Mouse (Mus musculus): Measurements from ENCODE around the gene Nhsl2.
A peak's percentile ranks its signal among the peaks of the same experiment; 100 is the strongest.

The Nhsl2 gene

DNA sequence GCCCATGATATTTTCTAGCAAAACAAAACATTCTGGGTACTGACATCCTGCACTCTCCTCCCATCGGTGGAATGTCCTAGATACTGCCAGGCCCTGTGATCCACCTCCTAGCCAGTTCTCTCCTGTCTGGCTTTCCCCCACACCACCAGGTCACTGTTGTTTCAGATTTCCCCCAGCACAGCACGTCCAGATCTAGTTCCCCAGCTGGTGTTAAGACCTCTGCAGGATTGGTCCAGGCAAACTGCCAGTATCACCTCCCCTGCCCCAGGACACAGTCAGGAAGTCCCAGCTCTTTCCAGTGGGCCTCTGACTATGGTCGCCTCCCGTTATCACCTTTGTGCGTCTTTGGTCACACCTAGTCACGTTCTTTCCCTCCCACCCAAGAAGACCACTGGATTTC is 134.5 kb downstream of the Nhsl2 start:
- DNase-seq (ENCODE audit: low spot score) = no peak

DNA sequence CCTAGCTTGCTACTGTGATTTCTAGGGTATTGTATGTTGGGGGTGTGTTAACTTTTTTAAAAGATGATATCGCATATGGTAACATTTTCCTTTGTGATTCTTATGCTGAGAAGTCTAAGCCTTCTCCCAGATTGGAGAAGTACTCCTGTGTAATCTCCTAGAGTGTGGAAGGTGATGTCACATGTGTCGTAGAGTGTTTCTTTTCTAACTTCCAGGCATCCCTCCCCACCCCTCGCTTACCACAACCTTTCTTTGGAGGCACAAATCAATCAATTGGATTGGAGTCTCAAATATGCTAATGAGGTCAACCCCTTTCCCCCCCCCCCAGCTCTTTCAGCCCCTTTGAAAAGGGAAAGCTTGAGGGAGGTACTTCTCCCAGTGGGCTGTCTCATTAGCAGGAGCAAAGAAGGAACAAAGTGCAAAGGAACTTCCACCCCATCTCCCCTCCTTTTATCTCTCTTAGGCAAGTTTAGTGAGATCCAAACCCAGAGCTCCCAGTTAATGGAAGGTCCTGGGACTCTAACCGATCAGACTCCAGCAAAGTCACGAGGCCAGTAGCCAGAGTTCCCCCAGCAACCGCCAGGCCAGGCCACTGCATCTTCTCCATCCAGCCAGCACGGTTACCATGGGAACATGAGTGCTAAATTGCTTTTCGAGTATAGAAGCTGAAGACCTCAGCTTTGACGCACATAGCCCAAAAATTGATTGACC is 137.6 kb downstream of the Nhsl2 start:
- no peak for DNase-seq (ENCODE audit: low spot score)

DNA sequence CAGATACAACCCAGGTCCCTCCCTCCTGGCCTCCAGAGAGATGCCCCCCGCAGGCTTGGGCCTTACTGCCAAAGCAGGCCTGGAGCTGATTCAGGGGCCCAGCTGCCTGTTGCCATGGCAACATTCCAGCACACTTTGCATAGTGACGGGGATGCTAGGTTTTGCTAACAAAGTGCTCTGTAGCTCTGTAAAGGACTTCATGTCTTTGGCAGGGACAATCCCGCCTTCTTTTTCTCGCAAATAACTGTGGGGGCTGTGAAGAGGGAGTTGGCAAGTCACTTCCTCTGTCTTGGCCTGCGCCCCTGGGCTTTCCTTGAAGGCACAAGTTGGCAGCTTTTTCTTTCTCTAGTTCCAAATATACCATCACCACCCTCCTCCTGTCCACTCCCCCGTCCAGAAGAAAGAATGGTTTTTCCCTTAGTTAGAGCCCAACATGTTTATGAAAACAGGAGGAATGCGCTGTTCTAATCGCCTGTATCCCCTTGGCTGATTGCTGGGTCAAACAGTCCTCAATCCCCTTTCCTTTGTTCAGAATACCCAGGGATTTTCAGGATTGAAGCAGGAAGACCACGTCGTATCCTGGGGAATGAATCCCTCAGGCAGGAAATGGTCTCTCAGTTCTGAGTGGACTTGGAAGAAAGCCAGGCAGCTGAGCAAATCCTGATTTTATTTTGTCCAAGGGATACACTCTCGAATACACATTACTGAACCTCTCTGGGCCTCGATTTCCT is 144.8 kb downstream of the Nhsl2 start:
- peak; percentile 37 for DNase-seq (ENCODE audit: low spot score)

GRCm38 (mm10) chrX:101996726-101997125 is 147.5 kb downstream of the Nhsl2 start:
- DNase-seq (ENCODE audit: low spot score) = no peak

- no peak for DNase-seq (ENCODE audit: low spot score)
Measured at GRCm38 (mm10) chrX:102003632-102004315, 154.6 kb downstream of the Nhsl2 start.

DNA sequence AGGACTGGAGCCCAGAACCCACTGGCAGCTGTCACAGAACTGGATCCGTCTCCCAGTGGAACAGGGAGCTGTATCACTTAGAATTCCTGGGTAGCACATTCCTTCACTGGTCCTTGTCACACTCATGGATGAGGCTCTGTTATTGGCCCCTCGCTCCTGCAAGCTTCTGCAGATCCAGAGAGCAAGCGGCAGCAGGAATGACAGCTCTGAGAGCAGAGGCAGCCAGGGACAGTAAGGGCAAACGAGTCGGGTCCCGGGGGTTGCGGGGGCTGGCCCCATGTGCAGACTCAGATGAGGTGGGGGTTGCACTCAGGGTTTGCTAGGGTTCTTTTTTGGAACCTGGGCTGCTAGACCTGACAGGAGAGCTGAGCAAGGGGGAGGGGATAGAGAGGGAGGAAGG is 155.2 kb downstream of the Nhsl2 start:
- DNase-seq (ENCODE audit: low spot score) = no peak

GRCm38 (mm10) chrX:102005141-102005641 is 156.0 kb downstream of the Nhsl2 start:
- DNase-seq (ENCODE audit: low spot score) = no peak

- no peak for DNase-seq (ENCODE audit: low spot score)
Measured at GRCm38 (mm10) chrX:102007935-102008334, 158.8 kb downstream of the Nhsl2 start.

- no peak for DNase-seq (ENCODE audit: low spot score)
Measured at GRCm38 (mm10) chrX:102017213-102017923, 168.2 kb downstream of the Nhsl2 start.

GRCm38 (mm10) chrX:102018890-102019289 is 169.7 kb downstream of the Nhsl2 start:
- DNase-seq (ENCODE audit: low spot score) = no peak

GRCm38 (mm10) chrX:102019471-102020240 is 170.5 kb downstream of the Nhsl2 start:
- DNase-seq (ENCODE audit: low spot score) = no peak

DNA sequence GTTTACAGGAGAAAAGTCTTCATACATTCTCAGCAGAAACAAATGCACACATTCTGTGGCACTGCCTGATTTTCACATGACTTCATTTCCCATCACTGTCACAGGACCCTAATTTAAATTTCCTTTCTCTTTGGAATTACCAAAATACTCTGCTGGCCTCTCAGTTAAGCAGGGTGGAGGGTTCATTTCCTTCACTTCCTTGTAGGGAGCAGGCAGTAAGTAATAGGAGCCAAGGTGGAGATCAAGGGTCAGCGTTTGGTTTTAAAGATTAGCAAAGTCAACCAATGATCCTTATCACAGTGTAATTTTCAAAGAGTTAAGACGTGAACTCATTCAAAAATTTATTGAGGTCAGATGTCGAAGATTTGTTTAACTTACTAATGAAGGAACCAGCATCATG is 175.8 kb downstream of the Nhsl2 start:
- no peak for DNase-seq (ENCODE audit: low spot score)

- DNase-seq (ENCODE audit: low spot score) = no peak
Measured at GRCm38 (mm10) chrX:102031851-102032250, 182.7 kb downstream of the Nhsl2 start.

DNA sequence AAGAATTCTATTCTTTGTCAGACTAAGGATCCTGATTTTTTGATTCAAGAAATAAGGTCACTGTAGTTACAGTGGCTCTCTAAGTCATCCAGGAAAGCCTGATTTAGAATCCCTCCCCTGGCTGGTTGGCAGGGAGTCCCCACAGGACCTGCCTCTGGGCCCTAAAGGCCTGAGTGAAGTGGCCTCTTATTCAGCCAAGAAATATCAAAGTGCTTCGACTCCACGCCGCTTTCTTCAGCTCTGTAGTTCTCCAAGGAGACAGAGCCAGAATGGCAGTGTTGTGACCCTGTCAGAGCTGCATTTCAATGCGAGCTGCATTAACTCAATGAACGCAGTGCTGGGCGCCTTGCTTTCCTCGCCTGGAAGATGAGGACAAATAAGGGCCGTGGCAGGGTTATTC is 183.2 kb downstream of the Nhsl2 start:
- no peak for DNase-seq (ENCODE audit: low spot score)

GRCm38 (mm10) chrX:102033566-102033965 is 184.4 kb downstream of the Nhsl2 start:
- no peak for DNase-seq (ENCODE audit: low spot score)

DNA sequence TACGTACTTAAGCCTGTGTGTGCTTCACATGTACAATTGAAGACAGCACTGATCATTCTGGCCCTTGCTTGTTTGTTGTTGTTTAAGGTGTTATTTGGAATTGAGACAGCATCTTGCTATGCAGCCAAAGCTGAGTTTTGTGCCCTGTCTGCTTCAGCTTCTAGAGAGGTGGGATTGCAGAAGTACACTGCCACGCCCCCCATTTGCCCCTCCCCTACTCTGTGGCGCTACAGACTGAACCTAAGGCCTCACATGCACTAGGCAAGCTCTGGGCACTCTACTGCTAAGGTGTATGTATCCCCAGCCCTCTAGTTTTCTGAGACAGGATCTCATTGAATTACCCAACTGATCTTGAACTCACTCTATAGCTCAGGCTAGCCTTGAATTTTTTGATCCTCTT is 186.5 kb downstream of the Nhsl2 start:
- DNase-seq (ENCODE audit: low spot score) = no peak

DNA sequence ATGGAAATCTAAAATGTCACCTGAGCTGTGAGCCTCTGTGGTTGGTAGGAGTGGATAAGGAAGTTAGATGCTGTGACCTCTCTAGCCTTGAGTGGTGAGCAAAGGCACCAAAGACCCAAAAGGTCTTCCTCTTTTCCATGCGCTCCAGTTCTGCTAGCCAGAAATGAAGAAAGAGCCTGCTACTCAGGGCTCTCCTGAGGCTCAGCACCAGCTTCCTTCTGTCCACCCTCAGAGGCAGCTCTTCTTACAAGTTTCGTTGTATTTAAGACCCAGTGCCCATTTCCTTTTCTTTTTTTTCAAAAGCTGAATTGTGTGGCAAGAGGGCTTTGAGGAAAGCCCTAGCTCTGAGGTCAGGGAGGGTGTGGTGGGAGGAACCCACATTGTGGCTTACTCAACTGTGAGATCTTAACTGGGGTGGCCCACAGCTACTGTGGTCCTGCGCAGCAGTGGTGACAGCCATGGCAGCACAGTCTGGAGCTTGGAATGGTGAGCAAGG is 187.7 kb downstream of the Nhsl2 start:
- DNase-seq (ENCODE audit: low spot score) = no peak

GRCm38 (mm10) chrX:102037506-102037905 is 188.3 kb downstream of the Nhsl2 start:
- no peak for DNase-seq (ENCODE audit: low spot score)

- DNase-seq (ENCODE audit: low spot score) = no peak
Measured at GRCm38 (mm10) chrX:102041562-102041961, 192.4 kb downstream of the Nhsl2 start.

GRCm38 (mm10) chrX:102042386-102042785 is 193.2 kb downstream of the Nhsl2 start:
- no peak for DNase-seq (ENCODE audit: low spot score)

DNA sequence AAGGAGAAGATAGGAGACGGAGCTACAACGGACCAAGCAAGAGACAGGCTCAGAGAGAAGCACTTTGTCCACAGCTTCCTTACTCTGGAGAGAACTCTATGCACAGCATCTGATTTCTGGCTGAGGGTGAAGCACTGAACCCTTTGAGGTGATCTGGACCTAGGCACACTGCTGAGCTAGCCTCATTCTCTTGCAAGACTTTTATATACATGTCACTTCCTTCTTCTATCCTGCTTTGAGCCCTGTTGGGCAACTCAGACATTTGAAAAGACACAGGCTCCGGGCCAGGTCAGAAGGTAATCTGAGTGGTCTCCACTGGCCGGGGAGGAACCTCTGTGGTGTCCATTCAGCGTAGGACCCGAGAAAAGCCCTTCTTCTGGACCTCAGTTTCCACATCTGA is 201.4 kb downstream of the Nhsl2 start:
- DNase-seq (ENCODE audit: low spot score) = no peak
